Mouse (Mus musculus) spleen, adult 2 months (tissue): ENCODE measurements around the gene Rab31.

Source experiments
- CTCF ChIP-seq: fragments of 200-500 bp; IDR thresholded peaks from 2 replicates; pipeline ENCODE4 v1.5.1; 2011; ENCODE audit warnings: mild to moderate bottlenecking, inconsistent platforms; ENCODE audit not compliant: insufficient read depth, insufficient read length, insufficient replicate concordance; ENCODE audit errors: extremely low read depth
- POLR2A ChIP-seq: fragments of 200-500 bp; IDR thresholded peaks from 2 replicates; pipeline ENCODE4 v1.6.1; 2011; ENCODE audit warnings: low read depth, low read length, inconsistent platforms

- no peak for TF ChIP-seq CTCF
- TF ChIP-seq POLR2A: no peak
Measured at GRCm38 (mm10) chr17:65606014-65606413, 166.5 kb downstream of the Rab31 start.
